Mouse (Mus musculus): ENCODE data around the gene Camk1. TPM values are rescaled to one million over a fixed set of nuclear protein-coding genes. Genes with fewer than 3 reads are reported as not detected.
"Not testable (repeated sequence)": the region's sequence is repeated elsewhere in the genome, so short reads cannot be mapped to it uniquely, and the experiment has no call there.

Camk1 gene
- polyA plus RNA-seq, 1 experiment: 123 TPM

GRCm38 (mm10) chr6:113342297-113342696 is 1.5 kb downstream of the Camk1 start:
- TF ChIP-seq CTCF (IDR thresholded peaks at IDR 0.05; ENCODE audit: extremely low read depth, insufficient read depth, low read length): no peak
- TF ChIP-seq POLR2A (IDR thresholded peaks at IDR 0.05; ENCODE audit: extremely low read depth, insufficient read depth, low read length): no peak
- peak overlapping the region; percentile 80 for H3K4me3 ChIP-seq (ENCODE audit: insufficient read depth, low read length)

DNA sequence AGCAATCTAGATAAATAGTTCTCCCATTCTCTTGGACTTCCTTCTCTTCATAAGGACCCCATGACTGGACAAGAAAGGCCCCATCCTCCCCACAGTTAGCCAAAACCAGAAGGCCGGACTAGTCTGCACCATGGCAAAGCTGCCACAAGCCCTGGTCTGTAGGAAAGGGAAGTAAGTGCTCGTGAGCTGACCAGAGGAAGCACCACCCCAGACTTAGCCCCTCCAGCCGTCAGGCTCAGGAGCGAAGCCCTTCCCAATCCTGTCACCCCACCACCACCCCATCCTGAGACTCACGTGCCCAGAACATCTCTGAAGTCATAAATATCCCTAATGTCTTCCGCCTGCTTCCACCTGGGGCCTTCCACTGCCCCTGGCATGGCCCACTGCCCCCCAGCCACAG is 2.2 kb downstream of the Camk1 start:
- TF ChIP-seq CTCF (IDR thresholded peaks at IDR 0.05; ENCODE audit: extremely low read depth, insufficient read depth, low read length) (no peak), POLR2A (IDR thresholded peaks at IDR 0.05; ENCODE audit: extremely low read depth, insufficient read depth, low read length) (no peak)
- Histone ChIP-seq H3K4me3 (ENCODE audit: insufficient read depth, low read length) (peak overlapping the region; percentile 80), H3K27ac (ENCODE audit: insufficient read depth, low read length) (peak overlapping the region; percentile 45; the same call in 1 of the 2 replicates)

More at GRCm38 (mm10) chr6:113342297-113342696, 1.5 kb downstream of the Camk1 start:
- Histone ChIP-seq H3K27ac (ENCODE audit: insufficient read depth, low read length) (0 out of 2 replicates have a peak overlapping the region, but pooled peaks have one; percentile 31), H3K4me1 (ENCODE audit: control insufficient read depth, insufficient read depth, low read length) (peaks cover 5% of the 10 kb centered on the region; the same call in 1 of the 2 replicates)

GRCm38 (mm10) chr6:113336852-113337620 is 6.7 kb downstream of the Camk1 start:
- H3K27ac ChIP-seq (ENCODE audit: insufficient read depth, low read length): no peak overlapping the region
- 0 out of 2 replicates have a peak, but pooled peaks cover 3% of the 10 kb centered on the region for H3K4me1 ChIP-seq (ENCODE audit: control insufficient read depth, insufficient read depth, low read length)
- TF ChIP-seq POLR2A (IDR thresholded peaks at IDR 0.05; ENCODE audit: extremely low read depth, insufficient read depth, low read length): no peak
- TF ChIP-seq CTCF (IDR thresholded peaks at IDR 0.05; ENCODE audit: extremely low read depth, insufficient read depth, low read length): no peak
- no peak overlapping the region for H3K4me3 ChIP-seq (ENCODE audit: insufficient read depth, low read length)

More for the DNA sequence above, 2.2 kb downstream of the Camk1 start:
- peaks cover 5% of the 10 kb centered on the region; the same call in 1 of the 2 replicates for H3K4me1 ChIP-seq (ENCODE audit: control insufficient read depth, insufficient read depth, low read length)

- no peak for TF ChIP-seq POLR2A (IDR thresholded peaks at IDR 0.05; ENCODE audit: extremely low read depth, insufficient read depth, low read length)
- no peak for TF ChIP-seq CTCF (IDR thresholded peaks at IDR 0.05; ENCODE audit: extremely low read depth, insufficient read depth, low read length)
- no peak overlapping the region for H3K27ac ChIP-seq (ENCODE audit: insufficient read depth, low read length)
- H3K4me1 ChIP-seq (ENCODE audit: control insufficient read depth, insufficient read depth, low read length): no peaks in the 10 kb centered on the region
- H3K4me3 ChIP-seq (ENCODE audit: insufficient read depth, low read length): no peak overlapping the region
These were observed 9.6 kb downstream of the Camk1 start for GRCm38 (mm10) chr6:113334216-113334615.

DNA sequence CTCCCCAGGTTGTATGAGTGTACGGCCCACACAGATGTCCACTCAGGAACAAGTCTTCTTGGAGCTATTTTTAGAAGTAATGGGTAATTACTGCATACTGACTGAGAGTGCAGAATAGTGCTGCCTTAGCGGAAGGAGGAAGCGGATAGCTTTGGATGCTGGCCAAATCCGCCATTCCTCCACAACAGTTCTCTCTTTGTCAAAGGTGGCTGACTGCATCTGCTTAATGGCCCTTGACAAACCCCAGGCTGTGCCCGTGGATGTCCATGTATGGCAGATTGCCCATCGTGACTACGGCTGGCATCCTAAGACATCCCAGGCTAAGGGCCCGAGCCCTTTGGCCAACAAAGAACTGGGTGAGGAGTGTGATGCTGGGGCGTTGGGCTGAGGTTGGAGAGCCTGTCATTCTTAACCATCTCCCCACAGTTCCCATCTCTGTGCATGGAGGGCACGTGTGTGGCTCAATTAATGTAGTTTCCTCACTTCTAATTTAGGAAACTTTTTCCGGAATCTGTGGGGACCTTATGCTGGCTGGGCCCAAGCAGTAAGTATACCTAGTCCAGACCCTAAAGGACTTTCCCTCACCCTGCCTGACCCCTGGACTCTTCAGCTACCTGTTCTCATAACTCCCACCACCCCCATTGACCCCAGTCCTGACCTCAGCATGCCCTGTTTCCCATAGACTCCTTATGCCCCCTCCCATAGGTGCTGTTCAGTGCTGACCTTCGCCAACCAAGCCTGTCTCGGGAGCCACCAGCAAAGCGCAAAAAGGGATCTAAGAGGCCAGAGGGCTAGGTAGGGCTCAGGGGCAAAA is 10.4 kb downstream of the Camk1 start:
- no peak overlapping the region for H3K27ac ChIP-seq (ENCODE audit: insufficient read depth, low read length)
- H3K4me1 ChIP-seq (ENCODE audit: control insufficient read depth, insufficient read depth, low read length): no peaks in the 10 kb centered on the region
- TF ChIP-seq CTCF (IDR thresholded peaks at IDR 0.05; ENCODE audit: extremely low read depth, insufficient read depth, low read length) (no peak), POLR2A (IDR thresholded peaks at IDR 0.05; ENCODE audit: extremely low read depth, insufficient read depth, low read length) (no peak)
- H3K4me3 ChIP-seq (ENCODE audit: insufficient read depth, low read length): no peak overlapping the region

- not testable (repeated sequence) for H3K27ac ChIP-seq (ENCODE audit: insufficient read depth, low read length); H3K4me1 ChIP-seq (ENCODE audit: control insufficient read depth, insufficient read depth, low read length)
These were observed 11.1 kb downstream of the Camk1 start for GRCm38 (mm10) chr6:113332734-113333133.

DNA sequence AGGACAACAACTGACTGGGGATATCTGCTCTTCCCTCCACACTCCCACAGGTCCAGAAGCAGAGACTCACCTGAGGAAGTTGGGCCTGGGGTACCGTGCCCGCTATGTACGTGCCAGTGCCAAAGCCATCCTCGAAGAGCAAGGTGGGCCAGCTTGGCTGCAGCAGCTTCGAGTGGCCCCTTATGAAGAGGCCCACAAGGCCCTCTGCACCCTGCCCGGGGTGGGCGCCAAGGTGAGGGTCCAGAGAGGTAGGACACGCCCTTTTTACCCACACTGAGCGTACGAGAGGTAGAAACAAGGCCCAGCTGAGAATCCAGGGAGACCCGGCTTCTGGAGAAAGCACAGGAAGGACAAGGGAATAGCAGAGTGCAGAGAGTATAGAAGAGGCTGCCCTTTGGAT is 12.1 kb downstream of the Camk1 start:
- H3K4me3 ChIP-seq (ENCODE audit: insufficient read depth, low read length): no peak overlapping the region
- TF ChIP-seq CTCF (IDR thresholded peaks at IDR 0.05; ENCODE audit: extremely low read depth, insufficient read depth, low read length): no peak

More at GRCm38 (mm10) chr6:113332734-113333133, 11.1 kb downstream of the Camk1 start:
- not testable (repeated sequence) for H3K4me3 ChIP-seq (ENCODE audit: insufficient read depth, low read length)

DNA sequence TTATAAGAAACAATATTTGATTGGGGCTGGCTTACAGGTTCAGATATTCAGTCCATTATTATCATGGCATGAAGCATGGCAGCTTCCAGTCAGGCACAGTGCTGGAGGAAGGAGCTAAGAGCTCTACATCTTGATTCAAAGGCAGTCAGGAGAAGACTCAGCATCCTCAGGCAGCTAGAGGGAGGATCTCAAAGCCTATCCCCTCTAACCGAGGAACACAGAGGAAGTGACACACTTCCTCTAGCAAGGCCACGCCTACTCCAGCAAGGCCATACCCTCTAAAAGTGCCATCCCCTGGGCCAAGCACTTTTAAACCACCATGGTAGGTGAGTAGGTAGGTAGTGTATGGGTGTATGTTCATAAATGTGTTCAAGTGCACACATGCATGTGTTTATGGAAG is 13.2 kb downstream of the Camk1 start:
- TF ChIP-seq POLR2A (IDR thresholded peaks at IDR 0.05; ENCODE audit: extremely low read depth, insufficient read depth, low read length): no peak
- no peak overlapping the region for H3K4me3 ChIP-seq (ENCODE audit: insufficient read depth, low read length)
- no peak overlapping the region for H3K27ac ChIP-seq (ENCODE audit: insufficient read depth, low read length)
- no peaks in the 10 kb centered on the region for H3K4me1 ChIP-seq (ENCODE audit: control insufficient read depth, insufficient read depth, low read length)

More for the DNA sequence above, 12.1 kb downstream of the Camk1 start:
- H3K4me1 ChIP-seq (ENCODE audit: control insufficient read depth, insufficient read depth, low read length): no peaks in the 10 kb centered on the region
- H3K27ac ChIP-seq (ENCODE audit: insufficient read depth, low read length): no peak overlapping the region

GRCm38 (mm10) chr6:113329396-113329795 is 14.4 kb downstream of the Camk1 start:
- TF ChIP-seq CTCF (IDR thresholded peaks at IDR 0.05; ENCODE audit: extremely low read depth, insufficient read depth, low read length) (no peak), POLR2A (IDR thresholded peaks at IDR 0.05; ENCODE audit: extremely low read depth, insufficient read depth, low read length) (no peak)
- Histone ChIP-seq H3K27ac (ENCODE audit: insufficient read depth, low read length) (no peak overlapping the region), H3K4me1 (ENCODE audit: control insufficient read depth, insufficient read depth, low read length) (no peaks in the 10 kb centered on the region), H3K4me3 (ENCODE audit: insufficient read depth, low read length) (no peak overlapping the region)

All from cortical plate, adult 2 months (tissue).